Mouse (Mus musculus) forebrain, embryonic 11.5 days (tissue): ENCODE results near the gene Fbxo31. TPM values are rescaled to one million over a fixed set of nuclear protein-coding genes. Genes with fewer than 3 reads are reported as not detected.
A peak's percentile ranks its signal among the peaks of the same experiment; 100 is the strongest.

Source experiments
- ATAC-seq: fragments of 200-750 bp; cut with Nextera tagmentation; replicated peaks from 2 replicates; pipeline ENCODE4 v1.8.0; 2017; ENCODE audit warnings: moderate TSS enrichment; ENCODE audit not compliant: low FRiP score
- DNase-seq: peaks from one replicate; pipeline ENCODE4 v3.0.0-alpha.2; 2017; ENCODE audit warnings: low spot score
- H3K27ac ChIP-seq: fragments of 300-500 bp; sonication (generic); 2 replicates; pipeline ENCODE4 v1.5.1; 2014; ENCODE audit warnings: low read depth, low read length
- H3K27me3 ChIP-seq: fragments of 300-500 bp; sonication (generic); 2 replicates; pipeline ENCODE4 v1.6.1; 2014; ENCODE audit warnings: mild to moderate bottlenecking, low read length, mixed read lengths; ENCODE audit not compliant: control insufficient read depth, insufficient read depth
- H3K36me3 ChIP-seq: fragments of 300-500 bp; sonication (generic); 2 replicates; pipeline ENCODE4 v1.6.1; 2014; ENCODE audit warnings: mild to moderate bottlenecking, low read length, moderate library complexity, mixed read lengths; ENCODE audit not compliant: control insufficient read depth, insufficient read depth
- H3K4me1 ChIP-seq: fragments of 300-500 bp; sonication (generic); replicated peaks from 2 replicates; pipeline ENCODE4 v1.6.1; 2014; ENCODE audit warnings: low read length, mixed read lengths; ENCODE audit not compliant: control insufficient read depth, insufficient read depth
- H3K4me2 ChIP-seq: fragments of 300-500 bp; sonication (generic); 2 replicates; pipeline ENCODE4 v1.6.1; 2014; ENCODE audit warnings: low read depth, mild to moderate bottlenecking, low read length, moderate library complexity, mixed read lengths; ENCODE audit not compliant: severe bottlenecking
- H3K4me3 ChIP-seq: fragments of 300-500 bp; sonication (generic); 2 replicates; pipeline ENCODE4 v1.5.1; 2014; ENCODE audit warnings: low read depth, low read length
- H3K9ac ChIP-seq: fragments of 300-500 bp; sonication (generic); 2 replicates; pipeline ENCODE4 v1.6.1; 2014; ENCODE audit warnings: low read length
- H3K9me3 ChIP-seq: fragments of 300-500 bp; sonication (generic); 2 replicates; pipeline ENCODE4 v1.6.1; 2016; ENCODE audit warnings: low read length, mixed read lengths; ENCODE audit not compliant: control insufficient read depth
- WGBS: fragments of 180-500 bp; shearing (Covaris S2); extraction: QIAGEN DNeasy Blood & Tissue Kit; methylation state at CpG from one replicate; pipeline ENCODE4 v1.1.7; 2014; 5-methylcytosine and 5-hydroxymethylcytosine counted together
- polyA plus RNA-seq: library from polyadenylated mRNA; unstranded; fragments of >200 nt; fragmentation: Nextera tagmentation; extraction: Ambion mirVana; gene quantifications from 2 replicates; pipeline ENCODE4 v1.2.1, GENCODE M21; 2014

Fbxo31 gene
- polyA plus RNA-seq, 1 experiment from 2014 or later = 17.2 TPM

GRCm38 (mm10) chr8:121583653-121584052, 5.0 kb upstream of the Fbxo31 start:
- ATAC-seq = no peak
- Histone ChIP-seq H3K27me3 (no peaks in the 10 kb centered on the region), H3K4me1 (no peaks in the 10 kb centered on the region; the same call in 1 of the 2 replicates), H3K9me3 (no peaks in the 10 kb centered on the region), H3K4me2 (no peak overlapping the region), H3K4me3 (no peak overlapping the region), H3K9ac (no peak overlapping the region), H3K27ac (no peak overlapping the region), H3K36me3 (no peaks in the 10 kb centered on the region)
- no peak for DNase-seq
- WGBS = 66% methylated on average over 8 of the region's 8 CpGs

GRCm38 (mm10) chr8:121580465-121580864, 1.9 kb upstream of the Fbxo31 start:
- Histone ChIP-seq H3K36me3 (no peaks in the 10 kb centered on the region), H3K27me3 (no peaks in the 10 kb centered on the region), H3K27ac (no peak overlapping the region), H3K4me1 (peaks cover 10% of the 10 kb centered on the region), H3K4me3 (no peak overlapping the region), H3K4me2 (no peak overlapping the region), H3K9me3 (no peaks in the 10 kb centered on the region), H3K9ac (no peak overlapping the region)
- ATAC-seq (no peak), DNase-seq (no peak)
- WGBS = 48% methylated on average over 9 of the region's 9 CpGs

GRCm38 (mm10) chr8:121577751-121578675, 593 bp downstream of the Fbxo31 start:
- H3K27me3 ChIP-seq = no peaks in the 10 kb centered on the region
- H3K4me3 ChIP-seq = peak overlapping the region; percentile 87
- no peaks in the 10 kb centered on the region for H3K36me3 ChIP-seq
- ATAC-seq = peak; percentile 65
- 0 out of 2 replicates have a peak overlapping the region, but pooled peaks have one; percentile 31 for H3K27ac ChIP-seq
- H3K4me1 ChIP-seq = peaks cover 10% of the 10 kb centered on the region
- DNase-seq = no peak
- H3K9ac ChIP-seq = peak overlapping the region; percentile 84
- no peaks in the 10 kb centered on the region for H3K9me3 ChIP-seq
- 2% methylated on average over 44 of the region's 44 CpGs for WGBS
- peak overlapping the region; percentile 80 for H3K4me2 ChIP-seq

GRCm38 (mm10) chr8:121575661-121576060, 2.9 kb downstream of the Fbxo31 start:
- H3K4me2 ChIP-seq = no peak overlapping the region
- no peak for DNase-seq
- H3K4me3 ChIP-seq = no peak overlapping the region
- H3K9ac ChIP-seq = no peak overlapping the region
- peaks cover 10% of the 10 kb centered on the region for H3K4me1 ChIP-seq
- H3K27ac ChIP-seq = no peak overlapping the region
- WGBS = 92% methylated on average over 3 of the region's 3 CpGs
- no peak for ATAC-seq
- no peaks in the 10 kb centered on the region for H3K27me3 ChIP-seq
- no peaks in the 10 kb centered on the region for H3K36me3 ChIP-seq
- no peaks in the 10 kb centered on the region for H3K9me3 ChIP-seq

GRCm38 (mm10) chr8:121573275-121573674, 5.3 kb downstream of the Fbxo31 start:
- Histone ChIP-seq H3K27ac (no peak overlapping the region), H3K9ac (no peak overlapping the region), H3K4me3 (no peak overlapping the region), H3K27me3 (no peaks in the 10 kb centered on the region), H3K9me3 (no peaks in the 10 kb centered on the region), H3K36me3 (no peaks in the 10 kb centered on the region), H3K4me1 (peaks cover 10% of the 10 kb centered on the region), H3K4me2 (no peak overlapping the region)
- 62% methylated on average over 3 of the region's 3 CpGs for WGBS
- ATAC-seq (no peak), DNase-seq (no peak)

GRCm38 (mm10) chr8:121572121-121572520, 6.5 kb downstream of the Fbxo31 start:
- Histone ChIP-seq H3K4me1 (peaks cover 4% of the 10 kb centered on the region), H3K4me3 (no peak overlapping the region), H3K27me3 (no peaks in the 10 kb centered on the region), H3K36me3 (no peaks in the 10 kb centered on the region), H3K4me2 (no peak overlapping the region), H3K9ac (no peak overlapping the region), H3K27ac (no peak overlapping the region), H3K9me3 (no peaks in the 10 kb centered on the region)
- ATAC-seq (no peak), DNase-seq (no peak)
- WGBS = 81% methylated on average over 7 of the region's 7 CpGs

GRCm38 (mm10) chr8:121570801-121571200, 7.8 kb downstream of the Fbxo31 start:
- Histone ChIP-seq H3K36me3 (no peaks in the 10 kb centered on the region), H3K9me3 (no peaks in the 10 kb centered on the region), H3K27me3 (no peaks in the 10 kb centered on the region), H3K4me1 (no peaks in the 10 kb centered on the region), H3K4me2 (no peak overlapping the region), H3K9ac (no peak overlapping the region), H3K4me3 (no peak overlapping the region), H3K27ac (no peak overlapping the region)
- WGBS = 91% methylated on average over 17 of the region's 17 CpGs
- no peak for ATAC-seq
- DNase-seq = no peak

GRCm38 (mm10) chr8:121570335-121570734, 8.3 kb downstream of the Fbxo31 start:
- H3K4me3 ChIP-seq = no peak overlapping the region
- no peak for ATAC-seq
- WGBS = 91% methylated on average over 21 of the region's 21 CpGs
- H3K27ac ChIP-seq = no peak overlapping the region
- H3K36me3 ChIP-seq = no peaks in the 10 kb centered on the region
- no peaks in the 10 kb centered on the region for H3K4me1 ChIP-seq
- H3K4me2 ChIP-seq = no peak overlapping the region
- no peaks in the 10 kb centered on the region for H3K9me3 ChIP-seq
- H3K27me3 ChIP-seq = no peaks in the 10 kb centered on the region
- no peak for DNase-seq
- H3K9ac ChIP-seq = no peak overlapping the region

- ATAC-seq (no peak), DNase-seq (no peak)
- H3K4me2 ChIP-seq = no peak overlapping the region
- no peaks in the 10 kb centered on the region for H3K9me3 ChIP-seq
- H3K36me3 ChIP-seq = no peaks in the 10 kb centered on the region
- no peaks in the 10 kb centered on the region for H3K4me1 ChIP-seq
- no peak overlapping the region for H3K4me3 ChIP-seq
- no peak overlapping the region for H3K27ac ChIP-seq
- H3K9ac ChIP-seq = no peak overlapping the region
- 91% methylated on average over 6 of the region's 6 CpGs for WGBS
- no peaks in the 10 kb centered on the region for H3K27me3 ChIP-seq
These were observed 10.3 kb downstream of the Fbxo31 start for GRCm38 (mm10) chr8:121568321-121568720.
